8 mouse cellular contexts compared by ENCODE assay signal in the genomic region with DNA sequence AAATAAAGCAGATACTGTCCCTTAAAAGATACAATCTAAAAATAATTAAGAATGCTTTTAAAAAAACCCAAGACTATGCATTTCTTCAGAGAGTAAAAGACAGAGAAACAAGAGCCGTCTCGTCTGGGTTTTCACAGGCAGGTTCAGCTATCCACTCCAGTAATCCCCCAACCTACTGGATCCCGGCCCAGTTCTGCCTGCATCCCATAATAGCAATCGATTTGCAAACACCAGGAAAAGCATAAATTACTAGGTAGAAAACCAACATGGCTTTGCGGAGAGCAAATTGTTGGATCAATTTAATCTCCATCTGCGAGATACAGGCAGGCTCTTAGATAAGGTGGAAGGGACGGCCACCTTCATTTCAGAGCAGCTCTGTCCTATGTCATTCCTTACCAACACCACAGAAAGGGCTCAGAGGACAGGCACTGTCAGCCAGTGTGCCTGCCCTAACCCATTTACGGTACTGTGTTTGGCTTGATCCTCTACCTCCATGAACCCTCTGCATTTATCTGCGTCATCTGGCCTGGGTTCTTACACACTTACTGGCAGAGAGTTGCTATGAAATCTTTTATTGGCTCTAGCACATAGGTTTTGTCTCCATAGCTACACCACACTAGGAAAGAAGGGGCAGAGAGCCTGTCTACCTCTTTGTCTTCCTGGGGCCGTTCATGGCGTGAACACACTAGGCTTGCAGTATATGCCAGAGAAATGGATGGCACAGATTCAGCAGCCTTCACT.
A peak's percentile ranks its signal among the peaks of the same experiment; 100 is the strongest.
DNase-seq lines count a peak whose midpoint lies in the region; ATAC-seq and TF ChIP-seq lines count a peak whose summit lies in the region.

No protein-coding gene starts in this region.

- ATAC-seq in forebrain, embryonic 14.5 days, result peak; percentile 80
- peak; percentile 55; the same call in 1 of the 2 replicates for ATAC-seq in limb, embryonic 15.5 days (ENCODE audit: insufficient number of reproducible peaks, low FRiP score, low TSS enrichment, low read depth)

- peaks cover 9% of the 10 kb centered on the region; the same call in 1 of the 2 replicates for H3K36me3 ChIP-seq in forebrain, embryonic 14.5 days (ENCODE audit: control insufficient read depth, insufficient read depth, low read length)
- peaks cover 4% of the 10 kb centered on the region; the same call in 1 of the 2 replicates for H3K36me3 ChIP-seq in limb, embryonic 15.5 days

- no peaks in the 10 kb centered on the region for H3K9me3 ChIP-seq in forebrain, embryonic 14.5 days (replicated peaks; ENCODE audit: control insufficient read depth, low read length)
- H3K9me3 ChIP-seq in limb, embryonic 15.5 days, result no peaks in the 10 kb centered on the region

- H3K27me3 ChIP-seq in forebrain, embryonic 14.5 days (replicated peaks; ENCODE audit: control insufficient read depth, insufficient read depth, low read length), result no peaks in the 10 kb centered on the region
- H3K27me3 ChIP-seq in limb, embryonic 15.5 days, result no peaks in the 10 kb centered on the region

- no peak overlapping the region for H3K4me3 ChIP-seq in layer of hippocampus, adult 2 months
- no peak overlapping the region for H3K4me3 ChIP-seq in forebrain, embryonic 14.5 days (ENCODE audit: low read depth, low read length)
- no peak overlapping the region for H3K4me3 ChIP-seq in limb, embryonic 15.5 days

- 25% methylated on average over 11 of the region's 11 CpGs for WGBS in forebrain, embryonic 14.5 days
- 46% methylated on average over 11 of the region's 11 CpGs for WGBS in limb, embryonic 15.5 days

- H3K4me1 ChIP-seq in forebrain, embryonic 14.5 days (ENCODE audit: control insufficient read depth, insufficient read depth, low read length), result peaks cover 22% of the 10 kb centered on the region
- peaks cover 37% of the 10 kb centered on the region for H3K4me1 ChIP-seq in limb, embryonic 15.5 days

- TF ChIP-seq CTCF in layer of hippocampus, adult 2 months (conservative IDR thresholded peaks at IDR 0.05), result no peak

- peak; percentile 62 to 66 for DNase-seq in layer of hippocampus, adult 2 months (ENCODE audit: low spot score in 2 of 2)
- DNase-seq in layer of hippocampus, adult 9-10 months (ENCODE audit: low spot score), result no peak
- DNase-seq in cerebellum, adult 9-10 months, result peak; percentile 62
- DNase-seq in forebrain, embryonic 14.5 days (ENCODE audit: low spot score), result peak; percentile 84
- DNase-seq in retina, embryonic 14.5 days (ENCODE audit: low spot score), result no peak
- no peak for DNase-seq in ovary, adult 18-20 months (ENCODE audit: low spot score)
- DNase-seq in lung, postnatal 25 days (ENCODE audit: low spot score), result no peak

- H3K4me2 ChIP-seq in forebrain, embryonic 14.5 days (ENCODE audit: low read length), result peak overlapping the region; percentile 15; the same call in 1 of the 2 replicates
- H3K4me2 ChIP-seq in limb, embryonic 15.5 days, result no peak overlapping the region

- H3K27ac ChIP-seq in layer of hippocampus, adult 2 months, result peak overlapping the region; percentile 85
- H3K27ac ChIP-seq in forebrain, embryonic 14.5 days (ENCODE audit: low read depth, low read length), result peak overlapping the region; percentile 87
- H3K27ac ChIP-seq in limb, embryonic 15.5 days, result peak overlapping the region; percentile 54

- no peak overlapping the region for H3K9ac ChIP-seq in forebrain, embryonic 14.5 days (ENCODE audit: low read length)
- H3K9ac ChIP-seq in limb, embryonic 15.5 days, result no peak overlapping the region

Comparison
In these comparisons a context has a peak if more than half of its experiments do, and no peak if none do; other contexts are left out.
1. DNase-seq: peak in layer of hippocampus, adult 2 months (2 of 2), cerebellum, adult 9-10 months (single experiment) and forebrain, embryonic 14.5 days (single experiment); none in layer of hippocampus, adult 9-10 months (single experiment), retina, embryonic 14.5 days (single experiment), ovary, adult 18-20 months (single experiment) and lung, postnatal 25 days (single experiment).
2. Peak in every context shown above with its lines, with median percentiles within 50 percentile points of each other: H3K27ac ChIP-seq.